Mouse (Mus musculus) thymus, adult 2 months (tissue): Measurements from ENCODE around the gene Poldip3.

Experiments
- CTCF ChIP-seq: fragments of 200-500 bp; IDR thresholded peaks from 2 replicates; pipeline ENCODE4 v1.5.1; 2012; ENCODE audit warnings: mild to moderate bottlenecking, control low read depth, low read length, moderate library complexity, borderline replicate concordance; ENCODE audit not compliant: control insufficient read depth, poor library complexity, insufficient read depth; ENCODE audit errors: extremely low read depth
- POLR2A ChIP-seq: fragments of 200-500 bp; IDR thresholded peaks from 2 replicates; pipeline ENCODE4 v1.6.1; 2012; ENCODE audit warnings: mild to moderate bottlenecking, low read length, control low read depth, moderate library complexity; ENCODE audit not compliant: control insufficient read depth, poor library complexity, insufficient read depth; ENCODE audit errors: extremely low read depth

- TF ChIP-seq CTCF (no peak), POLR2A (no peak)
These were observed 17.9 kb upstream of the Poldip3 start for GRCm38 (mm10) chr15:83167126-83167525.
